Mouse (Mus musculus) stomach, postnatal 0 days (tissue): ENCODE data around the gene Gm49403.

Experiments
- CTCF ChIP-seq: IDR thresholded peaks from 2 replicates; pipeline ENCODE4 v1.5.1; 2016; ENCODE audit warnings: antibody characterized with exemption, low read depth, mild to moderate bottlenecking, moderate library complexity
- EP300 ChIP-seq: optimal IDR thresholded peaks from 2 replicates; pipeline ENCODE3; 2016; ENCODE audit warnings: antibody characterized with exemption

GRCm38 (mm10) chr19:8881034-8881392 is 2.7 kb upstream of the Gm49403 start:
- TF ChIP-seq CTCF: no peak
- TF ChIP-seq EP300: no peak
